Mouse (Mus musculus) embryonic facial prominence, embryonic 12.5 days (tissue): ENCODE data around the gene Nutf2. TPM values are rescaled to one million over a fixed set of nuclear protein-coding genes. Genes with fewer than 3 reads are reported as not detected.

Experiments
- ATAC-seq: fragments of 200-750 bp; cut with Nextera tagmentation; 2 replicates; pipeline ENCODE4 v1.8.0; 2017; ENCODE audit not compliant: insufficient number of reproducible peaks, insufficient read depth, low FRiP score, low TSS enrichment
- H3K27ac ChIP-seq: fragments of 300-500 bp; sonication (generic); 2 replicates; pipeline ENCODE4 v1.5.1; 2016; ENCODE audit warnings: mild to moderate bottlenecking
- H3K27me3 ChIP-seq: fragments of 300-500 bp; sonication (generic); 2 replicates; pipeline ENCODE4 v1.6.1; 2016; ENCODE audit warnings: mild to moderate bottlenecking, moderate library complexity
- H3K36me3 ChIP-seq: fragments of 300-500 bp; sonication (generic); 2 replicates; pipeline ENCODE4 v1.6.1; 2016; ENCODE audit warnings: mild to moderate bottlenecking
- H3K4me1 ChIP-seq: fragments of 300-500 bp; sonication (generic); 2 replicates; pipeline ENCODE4 v1.6.1; 2016
- H3K4me2 ChIP-seq: fragments of 300-500 bp; sonication (generic); replicated peaks from 2 replicates; pipeline ENCODE4 v1.6.1; 2016; ENCODE audit warnings: mild to moderate bottlenecking, moderate library complexity
- H3K4me3 ChIP-seq: fragments of 300-500 bp; sonication (generic); 2 replicates; pipeline ENCODE4 v1.5.1; 2016; ENCODE audit warnings: mild to moderate bottlenecking
- H3K9ac ChIP-seq: fragments of 300-500 bp; sonication (generic); 2 replicates; pipeline ENCODE4 v1.6.1; 2016; ENCODE audit warnings: mild to moderate bottlenecking, moderate library complexity
- H3K9me3 ChIP-seq: fragments of 300-500 bp; sonication (generic); 2 replicates; pipeline ENCODE4 v1.6.1; 2016; ENCODE audit warnings: mild to moderate bottlenecking, moderate library complexity
- WGBS: fragments of 180-500 bp; shearing (Covaris S2); methylation state at CpG from one replicate; pipeline ENCODE4 v1.1.7; 2016; 5-methylcytosine and 5-hydroxymethylcytosine counted together
- polyA plus RNA-seq: library from polyadenylated mRNA; unstranded; fragments of >200 nt; fragmentation: Nextera tagmentation; extraction: Ambion mirVana; gene quantifications from 2 replicates; pipeline ENCODE4 v1.2.1, GENCODE M21; 2016

Nutf2 gene
- polyA plus RNA-seq, 1 experiment from 2014 or later, result 268 TPM

DNA sequence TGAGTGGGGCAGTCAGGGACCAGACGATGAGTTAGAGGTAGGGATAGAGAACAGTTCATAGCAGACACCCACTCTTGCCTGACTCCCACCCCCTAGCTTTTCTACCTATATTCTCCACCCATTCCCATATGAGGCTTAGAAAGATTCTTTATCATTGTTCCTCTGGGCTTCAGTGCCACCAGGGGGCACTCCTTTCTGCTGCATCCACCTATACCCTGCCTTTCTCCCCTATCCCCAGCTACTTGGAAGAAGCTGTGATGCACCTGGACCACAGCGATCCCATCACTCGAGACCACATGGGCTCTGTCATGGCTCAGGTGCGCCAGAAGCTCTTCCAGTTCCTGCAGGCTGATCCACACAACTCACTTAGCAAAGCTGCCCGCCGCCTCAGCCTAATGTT, 32.1 kb downstream of the Nutf2 start:
- ATAC-seq, result no peak
- no peak overlapping the region for H3K9ac ChIP-seq
- H3K27me3 ChIP-seq, result no peaks in the 10 kb centered on the region
- 92% methylated on average over 6 of the region's 6 CpGs for WGBS
- no peak overlapping the region for H3K4me2 ChIP-seq
- no peak overlapping the region for H3K4me3 ChIP-seq
- H3K36me3 ChIP-seq, result peaks cover 58% of the 10 kb centered on the region
- no peak overlapping the region for H3K27ac ChIP-seq
- H3K4me1 ChIP-seq, result peaks cover 6% of the 10 kb centered on the region; the same call in 1 of the 2 replicates
- H3K9me3 ChIP-seq, result no peaks in the 10 kb centered on the region

DNA sequence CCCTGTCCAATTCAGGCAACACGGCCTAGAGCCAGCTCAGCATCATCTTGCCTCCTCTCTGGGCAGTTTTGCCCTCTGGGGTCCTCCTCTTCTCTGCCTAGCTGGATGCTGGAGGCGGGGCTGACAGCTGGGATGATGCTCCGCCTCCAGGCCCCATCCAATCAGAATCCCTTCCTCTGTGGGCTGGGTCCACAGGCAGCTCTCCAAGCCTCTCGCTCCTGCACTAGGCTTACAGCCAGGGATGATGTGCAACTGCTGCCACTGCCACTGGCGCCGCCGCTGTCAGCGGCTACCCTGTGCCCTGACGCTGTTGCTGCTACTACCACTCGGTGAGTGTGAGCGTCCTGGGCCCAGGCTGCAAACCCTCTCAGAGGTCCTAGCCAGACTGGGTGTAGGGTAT, 33.0 kb downstream of the Nutf2 start, which contains the start of gene Nrn1l:
Gene Nrn1l, plus strand, starts transcription at position 229 of the 400 bp plus-strand sequence.
- 2% methylated on average over 11 of the region's 11 CpGs for WGBS
- Histone ChIP-seq H3K36me3 (peaks cover 49% of the 10 kb centered on the region), H3K4me1 (peaks cover 6% of the 10 kb centered on the region; the same call in 1 of the 2 replicates), H3K27me3 (no peaks in the 10 kb centered on the region), H3K4me2 (peak within 1 kb of the TSS; percentile 27; the same call in 1 of the 2 replicates), H3K9ac (no peak within 1 kb of the TSS), H3K9me3 (no peaks in the 10 kb centered on the region), H3K4me3 (no peak within 1 kb of the TSS), H3K27ac (no peak within 1 kb of the TSS)
- ATAC-seq, result peak; percentile 82

DNA sequence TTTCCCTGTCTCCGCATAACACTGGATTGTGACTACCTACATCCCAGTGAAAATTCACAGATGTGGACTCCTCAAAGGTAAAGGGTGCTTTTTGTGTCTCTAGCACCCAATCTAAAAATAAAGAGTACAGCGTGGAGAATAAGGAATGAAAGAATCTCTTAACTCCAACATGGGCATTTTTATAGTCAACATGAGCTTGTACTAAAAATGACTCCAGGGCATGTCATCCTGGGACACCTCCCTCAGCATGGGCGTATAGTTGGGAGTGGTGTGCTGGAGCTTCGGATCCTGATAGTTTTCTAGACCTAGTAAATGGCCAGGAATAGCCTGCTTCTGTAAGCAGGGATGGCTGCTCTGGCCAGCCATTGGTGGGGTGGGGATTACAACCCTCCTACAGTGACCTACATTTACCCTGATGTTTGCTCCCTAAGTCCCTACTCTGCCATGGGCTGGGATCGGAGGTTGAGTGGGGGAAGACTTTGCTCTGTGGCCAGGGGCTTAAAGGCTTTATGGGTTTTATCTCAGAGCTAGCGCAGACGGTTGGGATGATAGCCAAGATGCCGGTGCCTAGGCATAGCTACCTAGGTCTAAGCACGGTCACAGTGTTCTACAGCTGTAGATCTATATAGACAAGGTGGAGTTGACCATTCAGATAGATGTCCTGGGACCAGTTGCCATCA, 37.6 kb downstream of the Nutf2 start:
- Histone ChIP-seq H3K4me2 (no peak overlapping the region), H3K4me3 (no peak overlapping the region), H3K27me3 (no peaks in the 10 kb centered on the region), H3K9me3 (no peaks in the 10 kb centered on the region), H3K36me3 (peaks cover 4% of the 10 kb centered on the region; the same call in 1 of the 2 replicates), H3K27ac (no peak overlapping the region), H3K4me1 (peaks cover 15% of the 10 kb centered on the region), H3K9ac (no peak overlapping the region)
- no peak for ATAC-seq
- WGBS, result 79% methylated on average over 9 of the region's 9 CpGs

- no peaks in the 10 kb centered on the region for H3K36me3 ChIP-seq
- peak; percentile 87 for ATAC-seq
- peak within 1 kb of the TSS; percentile 94 for H3K4me3 ChIP-seq
- H3K9me3 ChIP-seq, result no peaks in the 10 kb centered on the region
- peaks cover 8% of the 10 kb centered on the region; the same call in 1 of the 2 replicates for H3K4me1 ChIP-seq
- H3K27me3 ChIP-seq, result no peaks in the 10 kb centered on the region
- WGBS, result under 1% methylated on average over 63 of the region's 68 CpGs
- H3K27ac ChIP-seq, result peak within 1 kb of the TSS; percentile 89
- H3K9ac ChIP-seq, result peak within 1 kb of the TSS; percentile 98
- peak within 1 kb of the TSS; percentile 71 for H3K4me2 ChIP-seq
Observed at GRCm38 (mm10) chr8:105900180-105900940, 40.0 kb downstream of the Nutf2 start, which contains the start of gene Pskh1. Pskh1 (plus strand) TSS chr8:105900441.

DNA sequence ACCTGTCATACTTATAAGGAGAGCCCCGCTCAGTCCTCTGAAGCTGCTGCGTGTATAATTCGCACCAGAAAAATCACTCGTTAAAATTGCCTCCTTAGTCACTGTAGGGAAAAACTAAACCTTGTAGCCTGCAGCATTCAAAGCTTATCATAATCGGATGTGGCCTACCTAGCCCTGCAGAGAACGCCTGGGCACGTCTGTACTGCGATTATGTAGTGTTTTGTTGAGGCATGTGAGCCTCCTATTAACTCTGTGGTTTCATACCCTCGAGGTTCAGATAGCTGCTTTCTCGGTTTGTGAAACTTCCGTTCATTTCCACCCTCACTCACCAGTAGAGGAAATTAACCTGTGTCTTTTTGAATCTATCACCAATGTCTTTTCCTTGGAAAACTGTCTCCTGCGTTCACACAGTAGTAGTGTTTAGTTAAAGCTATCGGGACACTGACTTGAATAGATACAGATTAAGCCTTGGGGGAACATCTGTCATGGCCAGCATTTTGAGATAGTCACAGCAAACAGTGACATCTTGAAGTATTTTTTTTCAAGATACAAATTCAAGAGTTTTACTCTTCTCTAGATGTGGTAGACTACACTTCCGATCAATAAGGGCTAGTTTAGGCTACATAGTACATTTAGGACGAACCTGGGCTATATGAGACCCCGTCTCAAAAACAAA, 40.7 kb downstream of the Nutf2 start:
- peak overlapping the region; percentile 94 for H3K4me3 ChIP-seq
- H3K9me3 ChIP-seq, result no peaks in the 10 kb centered on the region
- WGBS, result 35% methylated on average over 16 of the region's 16 CpGs
- no peak for ATAC-seq
- H3K4me2 ChIP-seq, result peak overlapping the region; percentile 71
- H3K36me3 ChIP-seq, result no peaks in the 10 kb centered on the region
- H3K9ac ChIP-seq, result peak overlapping the region; percentile 98
- peak overlapping the region; percentile 89 for H3K27ac ChIP-seq
- H3K27me3 ChIP-seq, result no peaks in the 10 kb centered on the region
- peaks cover 8% of the 10 kb centered on the region; the same call in 1 of the 2 replicates for H3K4me1 ChIP-seq

GRCm38 (mm10) chr8:105919390-105919789, 59.0 kb downstream of the Nutf2 start:
- Histone ChIP-seq H3K27me3 (no peaks in the 10 kb centered on the region), H3K4me3 (no peak overlapping the region), H3K4me2 (no peak overlapping the region), H3K9me3 (no peaks in the 10 kb centered on the region), H3K9ac (no peak overlapping the region), H3K36me3 (peaks cover 19% of the 10 kb centered on the region), H3K4me1 (no peaks in the 10 kb centered on the region), H3K27ac (no peak overlapping the region)
- 82% methylated on average over 3 of the region's 3 CpGs for WGBS
- ATAC-seq, result no peak

- WGBS, result 73% methylated on average over 3 of the region's 3 CpGs
- Histone ChIP-seq H3K4me3 (no peak overlapping the region), H3K9ac (no peak overlapping the region), H3K27me3 (no peaks in the 10 kb centered on the region), H3K4me1 (no peaks in the 10 kb centered on the region), H3K4me2 (no peak overlapping the region), H3K27ac (no peak overlapping the region), H3K9me3 (no peaks in the 10 kb centered on the region), H3K36me3 (peaks cover 23% of the 10 kb centered on the region)
- no peak for ATAC-seq
Observed at GRCm38 (mm10) chr8:105925123-105925522, 64.7 kb downstream of the Nutf2 start.

Other genes with a start within 250 kb of the Nutf2 start
- gene Ctcf, start 224.0 kb upstream of the Nutf2 start, polyA plus RNA-seq, result 138 and 152 TPM in 2 replicates
- 1.5 and 1.7 TPM in 2 replicates for gene Agrp, start 223.2 kb upstream of the Nutf2 start, polyA plus RNA-seq
- gene Carmil2, start 174.3 kb upstream of the Nutf2 start, polyA plus RNA-seq, result 2.8 and 3.2 TPM in 2 replicates
- gene Acd, start 159.5 kb upstream of the Nutf2 start, polyA plus RNA-seq, result 73.6 and 78.2 TPM in 2 replicates
- gene Pard6a, start 159.4 kb upstream of the Nutf2 start, polyA plus RNA-seq, result 18.2 and 19.1 TPM in 2 replicates
- gene 4933405L10Rik, start 152.9 kb upstream of the Nutf2 start, polyA plus RNA-seq, result 0.14 TPM in 1 of 2 replicates, not detected in the other
- 35.7 and 37.0 TPM in 2 replicates for gene Enkd1, start 152.4 kb upstream of the Nutf2 start, polyA plus RNA-seq
- gene Gfod2, start 101.9 kb upstream of the Nutf2 start, polyA plus RNA-seq, result 30.2 and 33.7 TPM in 2 replicates
- gene Ranbp10, start 33.2 kb upstream of the Nutf2 start, polyA plus RNA-seq, result 14.9 and 16.0 TPM in 2 replicates
- 0.43 TPM in 1 of 2 replicates, not detected in the other for gene Tsnaxip1, start 32.8 kb upstream of the Nutf2 start, polyA plus RNA-seq
- gene Cenpt, start 7.3 kb upstream of the Nutf2 start, polyA plus RNA-seq, result 59.8 and 60.6 TPM in 2 replicates
- gene Thap11, start 5.4 kb upstream of the Nutf2 start, polyA plus RNA-seq, result 84.6 and 86.8 TPM in 2 replicates
- 70.5 and 72.6 TPM in 2 replicates for gene Edc4, start 20.3 kb downstream of the Nutf2 start, polyA plus RNA-seq
- 0.65 and 1.1 TPM in 2 replicates for gene Nrn1l, start 33.0 kb downstream of the Nutf2 start, polyA plus RNA-seq
- 42.5 and 44.8 TPM in 2 replicates for gene Pskh1, start 39.9 kb downstream of the Nutf2 start, polyA plus RNA-seq
- gene Ctrl, start 73.3 kb downstream of the Nutf2 start, polyA plus RNA-seq, result 1.9 and 2.2 TPM in 2 replicates
- 22.9 and 31.7 TPM in 2 replicates for gene Psmb10, start 77.9 kb downstream of the Nutf2 start, polyA plus RNA-seq
- gene Lcat, start 82.8 kb downstream of the Nutf2 start, polyA plus RNA-seq, result 2.3 and 3.0 TPM in 2 replicates
- 44.3 and 48.2 TPM in 2 replicates for gene Slc12a4, start 105.5 kb downstream of the Nutf2 start, polyA plus RNA-seq
- gene Dpep3, start 118.8 kb downstream of the Nutf2 start, polyA plus RNA-seq, result not detected in 2 replicates
- gene Dus2, start 130.8 kb downstream of the Nutf2 start, polyA plus RNA-seq, result 25.3 and 26.6 TPM in 2 replicates
- not detected in 2 replicates for gene Dpep2nb, start 145.4 kb downstream of the Nutf2 start, polyA plus RNA-seq
- 21.6 and 22.6 TPM in 2 replicates for gene Ddx28, start 151.3 kb downstream of the Nutf2 start, polyA plus RNA-seq
- gene Nfatc3, start 198.3 kb downstream of the Nutf2 start, polyA plus RNA-seq, result 7.8 and 9.3 TPM in 2 replicates